Mouse (Mus musculus) liver, embryonic 16.5 days (tissue): ENCODE data around the gene Rpl41. TPM values are rescaled to one million over a fixed set of nuclear protein-coding genes. Genes with fewer than 3 reads are reported as not detected.
"Not testable (repeated sequence)": the region's sequence is repeated elsewhere in the genome, so short reads cannot be mapped to it uniquely, and the experiment has no call there.

Experiments used
- ATAC-seq: fragments of 200-750 bp; cut with Nextera tagmentation; 2 replicates; pipeline ENCODE4 v1.8.0; 2017; ENCODE audit warnings: low read depth, mild to moderate bottlenecking, moderate number of reproducible peaks, moderate library complexity
- H3K27ac ChIP-seq: fragments of 300-500 bp; sonication (generic); 2 replicates; pipeline ENCODE4 v1.5.1; 2014; ENCODE audit warnings: mild to moderate bottlenecking, low read length
- H3K27me3 ChIP-seq: fragments of 300-500 bp; sonication (generic); 2 replicates; pipeline ENCODE4 v1.6.1; 2014; ENCODE audit warnings: low read depth, low read length, mixed read lengths; ENCODE audit not compliant: control insufficient read depth, insufficient read depth
- H3K36me3 ChIP-seq: fragments of 300-500 bp; sonication (generic); 2 replicates; pipeline ENCODE4 v1.6.1; 2014; ENCODE audit warnings: mild to moderate bottlenecking; ENCODE audit not compliant: control insufficient read depth, insufficient read depth
- H3K4me1 ChIP-seq: fragments of 300-500 bp; sonication (generic); 2 replicates; pipeline ENCODE4 v1.6.1; 2014; ENCODE audit warnings: low read depth, low read length, mixed read lengths; ENCODE audit not compliant: control insufficient read depth
- H3K4me2 ChIP-seq: fragments of 300-500 bp; sonication (generic); 2 replicates; pipeline ENCODE4 v1.6.1; 2014; ENCODE audit warnings: low read depth, low read length, mixed read lengths
- H3K4me3 ChIP-seq: fragments of 300-500 bp; sonication (generic); 2 replicates; pipeline ENCODE4 v1.5.1; 2014; ENCODE audit warnings: low read depth, mild to moderate bottlenecking, low read length
- H3K9ac ChIP-seq: fragments of 300-500 bp; sonication (generic); 2 replicates; pipeline ENCODE4 v1.6.1; 2014; ENCODE audit warnings: low read depth, low read length
- H3K9me3 ChIP-seq: fragments of 300-500 bp; sonication (generic); replicated peaks from 2 replicates; pipeline ENCODE4 v1.6.1; 2016; ENCODE audit warnings: low read length; ENCODE audit not compliant: control insufficient read depth
- WGBS: fragments of 180-500 bp; shearing (Covaris S2); extraction: QIAGEN DNeasy Blood & Tissue Kit; methylation state at CpG from one replicate; pipeline ENCODE4 v1.1.7; 2014; ENCODE audit not compliant: insufficient replicate concordance; 5-methylcytosine and 5-hydroxymethylcytosine counted together
- polyA plus RNA-seq: library from polyadenylated mRNA; unstranded; fragments of >200 nt; fragmentation: Nextera tagmentation; extraction: Ambion mirVana; gene quantifications from 2 replicates; pipeline ENCODE4 v1.2.1, GENCODE M21; 2015

Gene Rpl41
- polyA plus RNA-seq, 1 experiment from 2014 or later = 2,106 TPM

- Histone ChIP-seq H3K4me1 (peaks cover 12% of the 10 kb centered on the region), H3K9ac (peak overlapping the region; percentile 76), H3K27ac (peak overlapping the region; percentile 83), H3K4me3 (peak overlapping the region; percentile 75), H3K36me3 (peaks cover 22% of the 10 kb centered on the region), H3K4me2 (peak overlapping the region; percentile 86)
- H3K9me3 ChIP-seq, H3K27me3 ChIP-seq, ATAC-seq: not testable (repeated sequence)
- WGBS = under 1% methylated on average over 28 of the region's 30 CpGs
Observed at GRCm38 (mm10) chr10:128548051-128548791, 884 bp downstream of the Rpl41 start.

- peak; percentile 87 for ATAC-seq
- Histone ChIP-seq H3K4me1 (peaks cover 12% of the 10 kb centered on the region), H3K27ac (peak within 1 kb of the TSS; percentile 83), H3K36me3 (peaks cover 22% of the 10 kb centered on the region), H3K27me3 (no peaks in the 10 kb centered on the region), H3K9ac (peak within 1 kb of the TSS; percentile 81), H3K4me2 (peak within 1 kb of the TSS; percentile 86), H3K9me3 (no peaks in the 10 kb centered on the region), H3K4me3 (peak within 1 kb of the TSS; percentile 75)
- under 1% methylated on average over 50 of the region's 50 CpGs for WGBS
Observed at GRCm38 (mm10) chr10:128547361-128548032, 1.6 kb downstream of the Rpl41 start, which contains the start of gene Zc3h10. Zc3h10 (minus strand) TSS chr10:128547774.

- H3K4me2 ChIP-seq = peak overlapping the region; percentile 86
- H3K36me3 ChIP-seq = peaks cover 22% of the 10 kb centered on the region
- peak overlapping the region; percentile 83 for H3K27ac ChIP-seq
- H3K27me3 ChIP-seq = no peaks in the 10 kb centered on the region
- WGBS = 8% methylated on average over 7 of the region's 7 CpGs
- no peaks in the 10 kb centered on the region for H3K9me3 ChIP-seq
- peak overlapping the region; percentile 75 for H3K4me3 ChIP-seq
- H3K9ac ChIP-seq = peak overlapping the region; percentile 81
- ATAC-seq = no peak
- peaks cover 12% of the 10 kb centered on the region for H3K4me1 ChIP-seq
Observed at GRCm38 (mm10) chr10:128546787-128547186, 2.3 kb downstream of the Rpl41 start.

- H3K27me3 ChIP-seq = no peaks in the 10 kb centered on the region
- peak overlapping the region; percentile 81 for H3K9ac ChIP-seq
- peaks cover 12% of the 10 kb centered on the region for H3K4me1 ChIP-seq
- 5% methylated on average over 4 of the region's 4 CpGs for WGBS
- H3K4me2 ChIP-seq = peak overlapping the region; percentile 86
- H3K9me3 ChIP-seq = no peaks in the 10 kb centered on the region
- peaks cover 22% of the 10 kb centered on the region for H3K36me3 ChIP-seq
- H3K4me3 ChIP-seq = peak overlapping the region; percentile 75
- H3K27ac ChIP-seq = peak overlapping the region; percentile 83
- ATAC-seq = no peak
Observed at GRCm38 (mm10) chr10:128546361-128546760, 2.7 kb downstream of the Rpl41 start.

- no peak overlapping the region for H3K9ac ChIP-seq
- 82% methylated on average over 3 of the region's 3 CpGs for whole genome bisulfite sequencing
- no peak for ATAC-seq
- H3K4me2 ChIP-seq = no peak overlapping the region
- H3K36me3 ChIP-seq = peaks cover 22% of the 10 kb centered on the region
- no peak overlapping the region for H3K4me3 ChIP-seq
- peaks cover 12% of the 10 kb centered on the region for H3K4me1 ChIP-seq
- no peak overlapping the region for H3K27ac ChIP-seq
- no peaks in the 10 kb centered on the region for H3K9me3 ChIP-seq
- no peaks in the 10 kb centered on the region for H3K27me3 ChIP-seq
Observed at GRCm38 (mm10) chr10:128545570-128545898, 3.6 kb downstream of the Rpl41 start.

- Histone ChIP-seq H3K9me3 (no peaks in the 10 kb centered on the region), H3K4me2 (no peak overlapping the region), H3K9ac (no peak overlapping the region), H3K36me3 (peaks cover 22% of the 10 kb centered on the region), H3K27me3 (no peaks in the 10 kb centered on the region), H3K27ac (no peak overlapping the region), H3K4me1 (peaks cover 12% of the 10 kb centered on the region), H3K4me3 (no peak overlapping the region)
- WGBS = 88% methylated on average over 37 of the region's 37 CpGs
- ATAC-seq = no peak
Observed at GRCm38 (mm10) chr10:128544674-128545569, 4.2 kb downstream of the Rpl41 start.

GRCm38 (mm10) chr10:128544151-128544657 lies 4.9 kb downstream of the Rpl41 start:
- H3K27ac ChIP-seq = no peak overlapping the region
- peaks cover 8% of the 10 kb centered on the region for H3K4me1 ChIP-seq
- no peak overlapping the region for H3K4me3 ChIP-seq
- peaks cover 22% of the 10 kb centered on the region for H3K36me3 ChIP-seq
- 90% methylated on average over 15 of the region's 15 CpGs for WGBS
- no peaks in the 10 kb centered on the region for H3K27me3 ChIP-seq
- no peaks in the 10 kb centered on the region for H3K9me3 ChIP-seq
- no peak overlapping the region for H3K9ac ChIP-seq
- H3K4me2 ChIP-seq = no peak overlapping the region
- no peak for ATAC-seq

GRCm38 (mm10) chr10:128543100-128543499 lies 6.0 kb downstream of the Rpl41 start:
- WGBS = 71% methylated on average over 2 of the region's 2 CpGs

More at GRCm38 (mm10) chr10:128543100-128543499, 6.0 kb downstream of the Rpl41 start:
- no peak overlapping the region for H3K9ac ChIP-seq
- H3K27me3 ChIP-seq = no peaks in the 10 kb centered on the region
- no peak for ATAC-seq
- H3K4me2 ChIP-seq = no peak overlapping the region
- no peaks in the 10 kb centered on the region for H3K9me3 ChIP-seq
- peaks cover 8% of the 10 kb centered on the region for H3K4me1 ChIP-seq
- H3K27ac ChIP-seq = no peak overlapping the region
- no peak overlapping the region for H3K4me3 ChIP-seq
- H3K36me3 ChIP-seq = peaks cover 22% of the 10 kb centered on the region
